In the genomic region with DNA sequence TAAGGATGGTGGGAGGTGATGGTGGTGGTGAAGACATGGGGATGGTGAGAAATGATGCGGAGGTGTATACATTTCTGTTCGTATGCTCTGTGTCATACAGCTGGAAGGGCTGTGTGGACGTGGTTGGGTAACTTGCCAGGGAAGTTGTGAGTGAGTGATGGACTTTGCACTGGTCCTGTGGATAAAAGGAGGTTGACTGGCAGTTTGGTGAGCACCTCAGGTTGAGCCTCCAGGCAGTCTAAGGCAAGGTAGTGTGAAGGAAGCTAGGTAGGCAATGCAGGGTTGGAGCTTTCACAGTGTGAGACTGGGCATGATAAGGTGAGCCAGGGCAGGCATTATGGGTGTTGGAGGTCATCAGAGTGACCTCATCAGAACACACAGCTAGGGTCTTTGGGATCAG, we compare ENCODE assay signal across 18 mouse cellular contexts.
"Had no signal": no experiment of that assay in that cellular context is flagged by ENCODE, and none has a peak within 500 bp of the region (broad histone marks: within the 10 kb centered on the region; RNA-seq: fewer than 3 reads in every experiment).

No protein-coding gene starts in this region.

- H3K4me3 ChIP-seq: hindbrain, embryonic 12.5 days; layer of hippocampus, adult 2 months; limb, embryonic 13.5 days; liver, embryonic 13.5 days; midbrain, embryonic 10.5 days had no signal

- H3K27me3 ChIP-seq: hindbrain, embryonic 12.5 days; limb, embryonic 13.5 days; liver, embryonic 13.5 days had no signal

- H3K27ac ChIP-seq: hindbrain, embryonic 12.5 days; layer of hippocampus, adult 2 months; limb, embryonic 13.5 days; liver, embryonic 13.5 days had no signal

- ATAC-seq: hindbrain, embryonic 16.5 days; inflammation-experienced regulatory T-cells, adult 6 months; lung, postnatal 0 days; midbrain, embryonic 16.5 days had no signal

- DNase-seq: kidney, postnatal 4 days; left cerebral cortex, postnatal 4 days; liver, embryonic 13.5 days; lung, adult 18-20 months; lung, postnatal 36 days; retina, postnatal 1 day; right cerebral cortex, postnatal 4 days; spleen, adult 18-20 months; thymus, adult 2 months; thymus, postnatal 25 days had no signal

- H3K4me2 ChIP-seq: hindbrain, embryonic 12.5 days; limb, embryonic 13.5 days; liver, embryonic 13.5 days had no signal

- H3K36me3 ChIP-seq: hindbrain, embryonic 12.5 days; limb, embryonic 13.5 days; liver, embryonic 13.5 days; midbrain, embryonic 10.5 days had no signal

- H3K9me3 ChIP-seq: hindbrain, embryonic 12.5 days; limb, embryonic 13.5 days; liver, embryonic 13.5 days; midbrain, embryonic 10.5 days had no signal

- H3K9ac ChIP-seq: hindbrain, embryonic 12.5 days; limb, embryonic 13.5 days; liver, embryonic 13.5 days had no signal
